Mouse (Mus musculus): ENCODE measurements around the gene Oca2. TPM values are rescaled to one million over a fixed set of nuclear protein-coding genes. Genes with fewer than 3 reads are reported as not detected.
A peak's percentile ranks its signal among the peaks of the same experiment; 100 is the strongest.

Oca2 gene
- total RNA-seq, 1 experiment, result not detected

GRCm38 (mm10) chr7:56499767-56500166 is 260.2 kb downstream of the Oca2 start:
- H3K9ac ChIP-seq (ENCODE audit: insufficient read depth, low read depth, low read length, poor library complexity, severe bottlenecking), result no peak overlapping the region
- in situ Hi-C loops (cut with MboI; ENCODE audit: low sequenced_read_pairs in 2 of 2, unreplicated experiment in 2 of 2), result no loop called here
- H3K27ac ChIP-seq (ENCODE audit: insufficient read depth, low read depth, low read length, poor library complexity, severe bottlenecking), result no peak overlapping the region
- no peaks in the 10 kb centered on the region for H3K9me3 ChIP-seq (ENCODE audit: control insufficient read depth, insufficient read depth, low read depth, low read length)
- H3K36me3 ChIP-seq (ENCODE audit: control insufficient read depth, insufficient read depth, low read length, poor library complexity, severe bottlenecking), result no peaks in the 10 kb centered on the region
- DNase-seq (ENCODE audit: low read depth, low spot score), result no peak
- H3K4me3 ChIP-seq (ENCODE audit: insufficient read depth in 1 of 2, low read depth in 1 of 2, low read length in 2 of 2, poor library complexity in 1 of 2, severe bottlenecking in 1 of 2), result no peak overlapping the region
- TF ChIP-seq ZC3H11A (IDR thresholded peaks at IDR 0.05; ENCODE audit: borderline replicate concordance, low read depth, low read length) (no peak), CHD2 (IDR thresholded peaks at IDR 0.05; ENCODE audit: low read depth, low read length) (no peak), ZNF384 (IDR thresholded peaks at IDR 0.05; ENCODE audit: low read depth, low read length) (no peak), MAFK (IDR thresholded peaks at IDR 0.05; ENCODE audit: insufficient read depth, low read depth, low read length) (no peak), HCFC1 (IDR thresholded peaks at IDR 0.05; ENCODE audit: borderline replicate concordance, insufficient read depth, low read length) (no peak)
- no peaks in the 10 kb centered on the region for H3K4me1 ChIP-seq (ENCODE audit: control insufficient read depth in 2 of 2, insufficient read depth in 2 of 2, low read length in 2 of 2, poor library complexity in 1 of 2)

GRCm38 (mm10) chr7:56500438-56500837 is 260.9 kb downstream of the Oca2 start:
- no peak overlapping the region for H3K4me3 ChIP-seq (ENCODE audit: insufficient read depth in 1 of 2, low read depth in 1 of 2, low read length in 2 of 2, poor library complexity in 1 of 2, severe bottlenecking in 1 of 2)
- no peaks in the 10 kb centered on the region for H3K4me1 ChIP-seq (ENCODE audit: control insufficient read depth in 2 of 2, insufficient read depth in 2 of 2, low read length in 2 of 2, poor library complexity in 1 of 2)
- no peaks in the 10 kb centered on the region for H3K9me3 ChIP-seq (ENCODE audit: control insufficient read depth, insufficient read depth, low read depth, low read length)
- no peak for DNase-seq (ENCODE audit: low read depth, low spot score)
- no peaks in the 10 kb centered on the region for H3K36me3 ChIP-seq (ENCODE audit: control insufficient read depth, insufficient read depth, low read length, poor library complexity, severe bottlenecking)
- H3K9ac ChIP-seq (ENCODE audit: insufficient read depth, low read depth, low read length, poor library complexity, severe bottlenecking), result no peak overlapping the region
- no peak overlapping the region for H3K27ac ChIP-seq (ENCODE audit: insufficient read depth, low read depth, low read length, poor library complexity, severe bottlenecking)
- in situ Hi-C loops (cut with MboI; ENCODE audit: low sequenced_read_pairs in 2 of 2, unreplicated experiment in 2 of 2), result no loop called here
- TF ChIP-seq HCFC1 (IDR thresholded peaks at IDR 0.05; ENCODE audit: borderline replicate concordance, insufficient read depth, low read length), result no peak
- TF ChIP-seq ZNF384 (IDR thresholded peaks at IDR 0.05; ENCODE audit: low read depth, low read length), result no peak
- no peak for TF ChIP-seq CHD2 (IDR thresholded peaks at IDR 0.05; ENCODE audit: low read depth, low read length)

- TF ChIP-seq ZC3H11A (IDR thresholded peaks at IDR 0.05; ENCODE audit: borderline replicate concordance, low read depth, low read length) (no peak), CHD2 (IDR thresholded peaks at IDR 0.05; ENCODE audit: low read depth, low read length) (no peak)
These were observed 279.0 kb downstream of the Oca2 start for GRCm38 (mm10) chr7:56518581-56518980.

GRCm38 (mm10) chr7:56519741-56520140 is 280.2 kb downstream of the Oca2 start:
- TF ChIP-seq MAFK (IDR thresholded peaks at IDR 0.05; ENCODE audit: insufficient read depth, low read depth, low read length) (no peak), ZNF384 (IDR thresholded peaks at IDR 0.05; ENCODE audit: low read depth, low read length) (no peak), CHD2 (IDR thresholded peaks at IDR 0.05; ENCODE audit: low read depth, low read length) (no peak), HCFC1 (IDR thresholded peaks at IDR 0.05; ENCODE audit: borderline replicate concordance, insufficient read depth, low read length) (no peak), ZC3H11A (IDR thresholded peaks at IDR 0.05; ENCODE audit: borderline replicate concordance, low read depth, low read length) (no peak)
- H3K4me3 ChIP-seq (ENCODE audit: insufficient read depth in 1 of 2, low read depth in 1 of 2, low read length in 2 of 2, poor library complexity in 1 of 2, severe bottlenecking in 1 of 2), result no peak overlapping the region
- in situ Hi-C loops (cut with MboI; ENCODE audit: low sequenced_read_pairs in 2 of 2, unreplicated experiment in 2 of 2), result no loop called here
- no peaks in the 10 kb centered on the region for H3K9me3 ChIP-seq (ENCODE audit: control insufficient read depth, insufficient read depth, low read depth, low read length)
- no peak overlapping the region for H3K27ac ChIP-seq (ENCODE audit: insufficient read depth, low read depth, low read length, poor library complexity, severe bottlenecking)
- no peak overlapping the region for H3K9ac ChIP-seq (ENCODE audit: insufficient read depth, low read depth, low read length, poor library complexity, severe bottlenecking)
- peaks cover 0 to 7% of the 10 kb centered on the region in 2 experiments; a peak in 2 of 4 replicates for H3K4me1 ChIP-seq (ENCODE audit: control insufficient read depth in 2 of 2, insufficient read depth in 2 of 2, low read length in 2 of 2, poor library complexity in 1 of 2)
- H3K36me3 ChIP-seq (ENCODE audit: control insufficient read depth, insufficient read depth, low read length, poor library complexity, severe bottlenecking), result no peaks in the 10 kb centered on the region
- peak; percentile 35 for DNase-seq (ENCODE audit: low read depth, low spot score)

More at GRCm38 (mm10) chr7:56518581-56518980, 279.0 kb downstream of the Oca2 start:
- H3K27ac ChIP-seq (ENCODE audit: insufficient read depth, low read depth, low read length, poor library complexity, severe bottlenecking), result no peak overlapping the region
- H3K9ac ChIP-seq (ENCODE audit: insufficient read depth, low read depth, low read length, poor library complexity, severe bottlenecking), result no peak overlapping the region
- no peaks in the 10 kb centered on the region for H3K9me3 ChIP-seq (ENCODE audit: control insufficient read depth, insufficient read depth, low read depth, low read length)
- H3K36me3 ChIP-seq (ENCODE audit: control insufficient read depth, insufficient read depth, low read length, poor library complexity, severe bottlenecking), result no peaks in the 10 kb centered on the region
- in situ Hi-C loops (cut with MboI; ENCODE audit: low sequenced_read_pairs in 2 of 2, unreplicated experiment in 2 of 2), result no loop called here
- peak; percentile 30 for DNase-seq (ENCODE audit: low read depth, low spot score)
- no peak overlapping the region for H3K4me3 ChIP-seq (ENCODE audit: insufficient read depth in 1 of 2, low read depth in 1 of 2, low read length in 2 of 2, poor library complexity in 1 of 2, severe bottlenecking in 1 of 2)
- peaks cover 0 to 7% of the 10 kb centered on the region in 2 experiments; a peak in 2 of 4 replicates for H3K4me1 ChIP-seq (ENCODE audit: control insufficient read depth in 2 of 2, insufficient read depth in 2 of 2, low read length in 2 of 2, poor library complexity in 1 of 2)

- H3K9ac ChIP-seq (ENCODE audit: insufficient read depth, low read depth, low read length, poor library complexity, severe bottlenecking), result no peak overlapping the region
- in situ Hi-C loops (cut with MboI; ENCODE audit: low sequenced_read_pairs in 2 of 2, unreplicated experiment in 2 of 2), result no loop called here
- no peak overlapping the region for H3K4me3 ChIP-seq (ENCODE audit: insufficient read depth in 1 of 2, low read depth in 1 of 2, low read length in 2 of 2, poor library complexity in 1 of 2, severe bottlenecking in 1 of 2)
- DNase-seq (ENCODE audit: low read depth, low spot score), result no peak
- H3K27ac ChIP-seq (ENCODE audit: insufficient read depth, low read depth, low read length, poor library complexity, severe bottlenecking), result no peak overlapping the region
- TF ChIP-seq ZC3H11A (IDR thresholded peaks at IDR 0.05; ENCODE audit: borderline replicate concordance, low read depth, low read length) (no peak), HCFC1 (IDR thresholded peaks at IDR 0.05; ENCODE audit: borderline replicate concordance, insufficient read depth, low read length) (no peak), ZNF384 (IDR thresholded peaks at IDR 0.05; ENCODE audit: low read depth, low read length) (no peak), MAFK (IDR thresholded peaks at IDR 0.05; ENCODE audit: insufficient read depth, low read depth, low read length) (no peak), CHD2 (IDR thresholded peaks at IDR 0.05; ENCODE audit: low read depth, low read length) (no peak)
- H3K36me3 ChIP-seq (ENCODE audit: control insufficient read depth, insufficient read depth, low read length, poor library complexity, severe bottlenecking), result no peaks in the 10 kb centered on the region
- H3K4me1 ChIP-seq (ENCODE audit: control insufficient read depth in 2 of 2, insufficient read depth in 2 of 2, low read length in 2 of 2, poor library complexity in 1 of 2), result no peaks in the 10 kb centered on the region
- no peaks in the 10 kb centered on the region for H3K9me3 ChIP-seq (ENCODE audit: control insufficient read depth, insufficient read depth, low read depth, low read length)
These were observed 295.3 kb downstream of the Oca2 start for GRCm38 (mm10) chr7:56534856-56535255.

Measured in ES-E14 (cell line).